Mouse (Mus musculus): Measurements from ENCODE around the gene Cul9.
A peak's percentile ranks its signal among the peaks of the same experiment; 100 is the strongest.
"Not testable (repeated sequence)": the region's sequence is repeated elsewhere in the genome, so short reads cannot be mapped to it uniquely, and the experiment has no call there.

Gene Cul9

GRCm38 (mm10) chr17:46545813-46546564 lies at the start of gene Cul9:
Gene Cul9, minus strand, starts transcription at chr17:46546388.
- peak; percentile 61 for DNase-seq

- no peak for DNase-seq
These were observed 49.1 kb upstream of the Cul9 start for GRCm38 (mm10) chr17:46595336-46595735.

GRCm38 (mm10) chr17:46594606-46595005 lies 48.4 kb upstream of the Cul9 start:
- no peak for DNase-seq

- no peak for DNase-seq
These were observed 46.9 kb upstream of the Cul9 start for GRCm38 (mm10) chr17:46593124-46593523.

- peak; percentile 24 for DNase-seq
These were observed 45.2 kb upstream of the Cul9 start for GRCm38 (mm10) chr17:46591406-46591805.

- no peak for DNase-seq
These were observed 44.3 kb upstream of the Cul9 start for GRCm38 (mm10) chr17:46590439-46590838.

- no peak for DNase-seq
These were observed 43.6 kb upstream of the Cul9 start for GRCm38 (mm10) chr17:46589635-46590314.

GRCm38 (mm10) chr17:46588913-46589312 lies 42.7 kb upstream of the Cul9 start:
- no peak for DNase-seq

GRCm38 (mm10) chr17:46588173-46588572 lies 42.0 kb upstream of the Cul9 start:
- no peak for DNase-seq

GRCm38 (mm10) chr17:46586327-46586726 lies 40.1 kb upstream of the Cul9 start:
- no peak for DNase-seq

- no peak for DNase-seq
These were observed 32.5 kb upstream of the Cul9 start for GRCm38 (mm10) chr17:46578650-46579049.

- DNase-seq, result peak; percentile 50
These were observed 29.9 kb upstream of the Cul9 start for GRCm38 (mm10) chr17:46576070-46576469.

GRCm38 (mm10) chr17:46574535-46574934 lies 28.3 kb upstream of the Cul9 start:
- DNase-seq, result no peak

GRCm38 (mm10) chr17:46571005-46571404 lies 24.8 kb upstream of the Cul9 start:
- no peak for DNase-seq

GRCm38 (mm10) chr17:46559146-46559545 lies 13.0 kb upstream of the Cul9 start:
- DNase-seq, result no peak

- no peak for DNase-seq
These were observed 12.0 kb upstream of the Cul9 start for GRCm38 (mm10) chr17:46558151-46558550.

GRCm38 (mm10) chr17:46557321-46557720 lies 11.1 kb upstream of the Cul9 start:
- not testable (repeated sequence) for DNase-seq

GRCm38 (mm10) chr17:46556584-46556945 lies 10.4 kb upstream of the Cul9 start:
- DNase-seq, result peak; percentile 43

- peak; percentile 95 for DNase-seq
These were observed 9.7 kb upstream of the Cul9 start, which contains the start of gene Srf for GRCm38 (mm10) chr17:46555673-46556583. Gene Srf, minus strand, starts transcription at chr17:46556175.

GRCm38 (mm10) chr17:46554977-46555672 lies 8.9 kb upstream of the Cul9 start:
- DNase-seq, result peak; percentile 46

GRCm38 (mm10) chr17:46554646-46554976 lies 8.4 kb upstream of the Cul9 start:
- DNase-seq, result peak; percentile 37

GRCm38 (mm10) chr17:46553926-46554325 lies 7.7 kb upstream of the Cul9 start:
- DNase-seq, result no peak

GRCm38 (mm10) chr17:46553469-46553868 lies 7.3 kb upstream of the Cul9 start:
- no peak for DNase-seq

Measured in lung, postnatal 14 days (tissue).